Mouse (Mus musculus) spleen, postnatal 36 days (tissue): ENCODE data around the gene Ehf.
A peak's percentile ranks its signal among the peaks of the same experiment; 100 is the strongest.

ENCODE experiments used
- DNase-seq, 2 experiments: peaks; one replicate each; pipeline ENCODE4 v3.0.0; 2022; ENCODE audit warnings: low spot score in 2 of 2, mixed read lengths in 1 of 2

Ehf gene

DNA sequence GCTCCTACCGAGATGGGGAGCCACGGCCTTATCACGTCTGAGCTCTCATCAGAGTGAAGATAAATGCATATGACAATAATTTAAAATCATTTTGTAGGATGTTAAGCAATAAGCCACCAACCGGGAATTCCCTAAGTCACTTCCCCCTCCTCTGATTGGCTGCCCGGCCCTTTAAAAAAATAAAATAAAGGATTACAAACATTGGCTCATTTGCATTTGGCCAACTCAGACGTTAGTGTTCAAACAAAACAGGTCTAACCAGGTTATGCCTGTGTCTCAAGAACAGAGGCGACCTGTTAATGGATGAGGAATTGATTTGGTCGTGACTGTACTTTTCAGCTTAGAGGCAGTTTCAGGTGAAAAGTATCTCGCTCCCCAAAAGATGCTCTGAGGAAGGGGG is at the start of gene Ehf:
Gene Ehf (minus strand): TSS at position 147 of the 400 bp plus-strand sequence.
- DNase-seq = no peak

DNA sequence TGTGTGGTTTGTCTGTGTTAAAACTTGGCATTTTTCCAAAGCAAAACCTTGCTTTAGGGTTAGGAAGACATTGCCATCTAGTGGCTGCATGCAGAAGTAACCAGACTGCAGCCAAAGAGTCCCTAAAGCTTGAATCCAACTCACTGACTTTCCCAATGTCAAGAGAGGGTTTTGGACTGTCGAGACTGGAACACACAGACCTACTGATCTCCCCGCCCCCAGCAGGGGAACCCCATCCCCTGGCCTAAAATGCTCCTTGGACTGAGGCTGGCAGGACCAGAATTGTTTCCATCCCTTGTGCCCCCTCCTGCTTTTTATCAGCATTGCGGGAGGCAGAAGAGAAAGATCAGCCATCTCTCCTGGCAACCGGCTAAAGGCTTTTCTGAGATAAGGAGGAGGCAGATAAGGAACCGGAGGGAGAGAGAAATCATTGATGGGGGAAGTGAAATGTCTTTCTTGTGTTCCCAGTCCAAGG is 44.4 kb upstream of the Ehf start:
- DNase-seq = peak in 1 of 2 experiments; percentile 23

DNA sequence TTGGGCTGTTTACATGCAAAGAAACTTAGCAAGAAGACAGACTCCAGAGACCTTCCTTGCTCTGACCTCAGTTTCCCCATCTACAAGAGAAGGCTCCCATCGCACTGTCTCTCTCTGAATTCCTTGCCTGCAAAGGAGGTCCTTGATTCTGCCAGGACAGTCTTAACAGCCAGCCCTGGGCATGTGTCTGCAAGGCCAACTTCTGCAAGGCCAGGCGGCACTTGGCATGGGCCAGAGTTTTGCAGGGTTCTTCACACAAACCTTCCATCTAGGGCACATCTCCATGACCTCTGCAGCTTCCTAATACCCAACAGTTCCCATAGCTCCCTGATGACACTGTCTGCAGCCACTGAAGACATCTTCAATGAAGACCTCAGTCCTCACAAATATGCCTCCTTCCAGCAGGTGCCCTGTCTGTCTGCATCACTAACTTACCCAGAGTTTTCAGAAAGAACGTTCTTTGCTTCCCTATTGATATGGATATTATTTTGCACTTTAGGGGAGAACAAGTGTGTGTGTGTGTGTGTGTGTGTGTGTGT is 43.7 kb upstream of the Ehf start:
- DNase-seq = no peak

DNA sequence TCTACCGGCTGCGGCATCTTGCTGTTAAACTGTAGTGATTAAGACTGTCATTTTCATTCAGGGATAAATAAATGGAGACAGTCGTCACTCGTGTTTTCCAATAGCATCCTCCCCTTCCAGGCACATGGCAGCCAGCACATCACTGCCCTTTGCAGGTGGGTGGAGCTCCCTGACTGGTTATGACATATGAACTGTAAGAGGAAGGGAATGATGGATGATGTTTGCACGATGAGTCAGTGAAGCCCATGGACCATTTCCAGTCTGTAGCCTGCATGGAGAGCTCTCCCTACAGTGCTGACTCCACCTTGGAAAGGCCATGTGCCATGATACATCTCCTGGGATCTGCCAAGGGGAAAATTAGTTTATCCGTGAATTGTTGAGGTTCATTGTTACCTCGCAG is 40.5 kb upstream of the Ehf start:
- DNase-seq = no peak

DNA sequence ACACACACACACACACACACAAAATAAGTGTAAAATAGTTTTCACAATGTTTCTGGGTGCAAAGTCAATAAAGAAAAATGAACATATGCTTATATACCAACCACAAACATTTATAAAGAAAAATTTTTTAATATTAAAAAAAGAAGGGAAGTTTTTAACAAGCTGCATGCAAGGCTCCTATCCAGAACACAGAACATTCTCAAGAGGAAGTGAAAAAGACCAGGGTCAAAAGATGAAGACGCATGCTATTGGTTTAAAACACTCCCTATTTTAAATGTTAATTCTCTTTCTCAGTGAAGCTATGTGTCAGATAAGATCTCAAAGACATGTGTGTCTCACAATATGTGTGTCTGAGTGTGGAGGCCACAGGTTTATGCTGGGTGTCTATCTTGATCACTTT is 39.0 kb upstream of the Ehf start:
- no peak for DNase-seq

DNA sequence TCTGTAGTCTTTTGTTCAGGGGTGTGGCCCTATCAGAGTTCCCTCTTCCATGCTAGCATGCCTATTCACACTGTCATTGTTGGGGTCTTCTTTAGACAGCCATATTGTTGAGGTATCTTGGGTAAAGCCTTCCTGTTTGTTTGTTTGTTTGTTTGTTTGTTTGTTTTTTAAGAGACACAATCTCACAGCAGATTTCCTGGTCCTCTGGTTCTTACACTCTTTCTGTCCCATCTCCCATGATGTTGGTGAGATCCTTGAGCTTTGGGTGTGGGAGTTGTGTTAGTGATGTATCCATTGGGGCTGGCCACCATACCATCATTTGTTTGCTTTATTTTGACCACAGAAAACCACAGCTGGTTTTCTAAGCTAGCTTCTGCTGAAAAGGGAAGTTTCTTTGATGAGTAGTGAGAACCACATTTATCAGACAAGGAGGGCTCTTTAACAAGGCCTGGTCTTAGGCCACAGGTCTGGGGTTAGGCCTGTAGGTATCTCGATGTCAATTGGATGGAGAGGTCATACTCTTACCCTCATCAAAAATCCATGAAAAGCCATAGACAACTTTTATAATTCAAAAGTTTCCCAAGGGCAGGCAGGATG is 38.4 kb upstream of the Ehf start:
- DNase-seq = no peak

DNA sequence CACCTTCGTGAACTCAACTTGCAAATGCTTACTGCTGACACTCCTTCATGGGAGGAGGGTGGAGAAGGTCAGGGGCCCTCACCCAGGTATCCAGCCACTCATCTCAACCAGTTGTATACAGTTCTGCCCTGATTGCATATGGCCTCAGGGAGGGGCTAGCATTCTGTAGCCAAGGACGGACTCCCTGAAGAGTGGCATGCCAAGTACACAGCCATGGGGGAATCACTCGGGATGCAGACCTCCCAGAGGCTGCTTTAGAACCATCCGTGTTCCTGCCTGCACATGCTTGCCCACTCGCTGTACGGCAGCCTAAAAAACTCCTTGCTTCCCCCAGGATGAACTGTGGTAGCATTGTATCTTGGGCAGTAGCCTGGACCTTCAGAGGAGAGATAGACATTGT is 35.6 kb upstream of the Ehf start:
- no peak for DNase-seq

DNA sequence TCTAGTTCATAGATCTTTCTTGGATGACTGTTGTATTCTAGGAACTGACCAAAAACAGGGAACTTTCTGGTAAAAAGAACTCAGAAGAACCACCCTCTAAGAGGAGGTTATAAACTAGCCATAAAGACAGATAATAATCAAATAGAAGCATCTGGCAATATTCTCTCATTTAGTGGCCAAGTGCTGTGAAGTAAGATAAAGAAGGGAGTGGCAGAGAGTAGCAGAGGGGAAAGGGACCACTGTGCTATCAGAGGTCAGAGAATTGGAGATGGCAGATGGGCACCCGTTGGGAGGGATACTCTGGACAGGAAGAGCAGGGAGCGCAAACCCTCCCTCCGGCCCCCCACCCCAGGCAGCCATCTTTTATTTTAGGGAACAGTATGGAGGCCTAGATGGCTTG is 34.3 kb upstream of the Ehf start:
- DNase-seq = no peak

DNA sequence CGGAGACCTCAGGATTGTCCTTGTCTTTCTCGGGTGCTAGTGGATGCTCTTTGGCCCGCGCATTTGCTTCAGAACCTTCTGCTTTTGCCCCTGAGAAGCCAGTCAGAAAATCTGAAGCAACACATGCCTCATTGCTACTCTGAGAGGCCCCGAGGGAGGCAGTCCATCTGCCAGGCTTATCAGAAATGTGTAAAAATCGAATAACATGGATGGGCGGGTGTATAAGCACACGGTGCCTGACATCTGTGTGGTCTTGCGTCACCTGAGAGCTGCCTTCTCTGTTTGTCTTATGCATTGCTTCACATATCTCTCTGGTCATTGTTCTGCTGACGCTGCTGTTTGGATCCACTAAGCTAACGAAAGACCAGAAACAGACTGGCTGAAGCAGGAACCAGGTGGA is 33.5 kb upstream of the Ehf start:
- no peak for DNase-seq

DNA sequence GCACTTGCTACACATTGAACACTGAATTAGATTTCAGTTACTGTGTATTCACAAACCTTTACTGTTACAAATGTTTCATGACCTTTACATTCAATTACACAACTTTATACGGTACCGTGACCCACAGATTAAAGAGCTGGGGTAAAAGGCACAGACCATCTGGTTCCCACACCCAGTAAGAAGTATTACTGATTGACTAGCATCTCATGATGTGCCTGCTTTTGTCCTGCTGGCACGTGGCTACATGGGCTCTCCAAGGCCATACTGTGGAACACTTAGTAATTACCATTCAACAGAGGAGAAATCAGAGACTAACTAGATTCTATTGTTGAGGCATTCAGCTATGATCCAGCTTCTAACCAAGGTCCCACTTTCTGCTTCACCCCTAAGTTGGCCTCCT is 32.9 kb upstream of the Ehf start:
- no peak for DNase-seq

DNA sequence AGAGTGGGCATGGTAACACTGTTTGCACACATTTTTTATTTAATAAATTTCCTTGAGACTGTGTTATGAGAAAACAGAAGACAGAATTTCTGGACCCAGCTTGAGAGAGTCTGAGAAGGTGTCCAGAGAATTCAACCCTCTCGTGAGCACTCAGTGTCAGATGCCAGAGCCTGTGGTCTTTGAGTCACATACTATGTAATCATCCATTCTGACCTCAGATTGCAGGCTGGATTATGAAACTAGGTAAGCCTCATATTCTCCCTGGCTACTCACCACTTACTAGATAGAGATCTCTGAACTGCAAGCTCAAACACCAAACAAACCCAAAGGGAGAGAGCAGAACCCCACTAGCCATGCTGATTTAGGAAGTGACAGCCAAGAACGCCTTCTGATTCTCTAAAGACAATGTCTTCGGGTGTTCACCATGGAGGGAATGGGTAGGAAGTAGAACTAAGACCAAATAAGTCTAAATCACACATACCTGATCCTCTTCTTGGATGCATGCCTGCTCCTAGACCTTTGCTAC is 28.7 kb upstream of the Ehf start:
- no peak for DNase-seq

DNA sequence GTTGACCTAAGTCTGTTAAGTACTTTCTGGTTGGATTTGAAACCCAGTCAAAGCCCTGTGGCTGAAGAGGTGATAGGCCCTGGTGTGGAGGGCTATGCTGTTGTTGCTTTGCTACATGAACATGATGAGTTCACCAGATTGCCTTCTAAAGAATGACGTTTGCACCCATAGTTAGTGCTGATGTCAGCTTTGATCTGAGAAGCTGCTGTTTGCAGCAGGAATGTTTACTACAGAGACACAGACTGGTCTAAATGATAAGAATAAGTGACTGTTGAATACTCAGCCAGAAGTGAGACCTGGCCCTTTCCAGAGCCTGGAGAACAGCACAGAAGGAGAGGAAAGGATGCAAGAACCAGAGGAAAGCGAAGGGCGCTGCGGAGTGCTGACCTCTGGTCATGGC is 25.7 kb upstream of the Ehf start:
- no peak for DNase-seq

DNA sequence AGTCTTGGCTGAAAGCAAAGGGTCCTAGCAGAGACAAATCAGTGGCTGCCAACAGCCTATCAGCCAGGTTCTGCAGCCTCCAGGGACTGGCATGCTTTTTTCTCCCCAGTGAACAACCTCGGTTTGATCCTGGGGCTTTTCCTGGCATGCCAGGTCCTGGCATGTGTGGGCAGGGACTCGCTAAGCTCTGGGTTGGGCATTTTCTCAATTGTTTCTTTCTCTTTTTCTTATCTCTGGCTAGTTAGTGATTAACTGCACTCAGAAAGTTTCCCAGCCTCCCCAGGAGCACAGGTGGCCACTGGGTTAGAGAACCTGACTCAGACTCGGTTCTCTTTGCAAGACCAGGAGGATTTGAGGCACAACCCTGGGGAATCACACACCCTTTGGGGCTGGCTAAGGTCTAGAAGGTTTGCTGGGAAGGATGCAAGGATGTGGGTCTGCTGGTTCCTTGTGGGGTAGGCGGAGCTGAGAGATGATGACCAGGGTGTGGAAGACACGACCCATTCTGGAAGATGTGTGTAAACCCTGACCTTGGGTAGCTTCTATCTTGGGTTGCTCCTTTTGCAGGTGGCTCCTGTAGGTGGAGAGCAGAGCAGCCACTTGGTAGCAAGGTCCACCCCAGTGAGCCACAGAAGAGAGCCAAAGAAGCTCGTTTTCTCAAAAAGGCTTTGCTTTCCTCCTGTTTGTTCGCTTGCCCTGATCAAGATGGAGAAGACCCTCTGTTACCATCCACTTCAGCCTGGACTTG is 22.4 kb upstream of the Ehf start:
- no peak for DNase-seq

DNA sequence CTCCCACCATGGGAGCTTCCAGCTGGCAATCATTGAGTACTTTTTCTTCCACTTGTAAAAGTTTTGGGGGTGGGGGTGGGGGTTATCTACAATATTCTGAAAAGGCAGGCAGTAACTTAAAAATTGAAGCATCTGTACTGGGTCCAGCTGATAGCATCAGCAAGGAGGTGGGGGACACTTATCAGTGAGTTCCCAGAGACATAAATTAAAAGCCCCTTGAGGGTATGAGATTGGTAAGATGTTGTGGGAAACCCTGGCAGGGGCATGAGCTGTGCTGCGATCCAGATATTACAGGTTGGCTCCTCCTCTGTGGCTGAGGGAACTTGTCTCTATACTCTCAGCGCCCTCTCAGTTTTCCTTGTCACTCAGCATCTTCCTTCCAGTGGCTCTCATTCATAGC is 21.2 kb upstream of the Ehf start:
- DNase-seq = no peak

DNA sequence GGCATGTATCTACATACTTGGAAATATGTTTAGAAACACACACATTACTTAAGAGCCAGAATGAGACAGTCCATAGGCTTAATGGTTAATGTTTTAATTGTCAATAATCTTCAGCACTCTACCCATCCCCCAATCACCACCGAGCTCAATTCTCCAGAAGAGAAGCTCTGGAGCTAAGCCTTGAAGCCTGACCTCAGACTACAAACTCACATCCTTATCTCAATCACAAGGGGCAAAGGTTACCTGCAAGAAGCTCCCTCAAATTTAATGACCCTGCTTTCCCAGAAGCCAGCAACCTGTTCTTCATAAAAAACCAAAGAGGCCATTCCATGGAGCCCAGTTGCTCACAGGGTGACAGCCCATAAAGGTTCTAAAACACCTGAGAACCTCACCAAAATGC is 19.1 kb upstream of the Ehf start:
- no peak for DNase-seq

DNA sequence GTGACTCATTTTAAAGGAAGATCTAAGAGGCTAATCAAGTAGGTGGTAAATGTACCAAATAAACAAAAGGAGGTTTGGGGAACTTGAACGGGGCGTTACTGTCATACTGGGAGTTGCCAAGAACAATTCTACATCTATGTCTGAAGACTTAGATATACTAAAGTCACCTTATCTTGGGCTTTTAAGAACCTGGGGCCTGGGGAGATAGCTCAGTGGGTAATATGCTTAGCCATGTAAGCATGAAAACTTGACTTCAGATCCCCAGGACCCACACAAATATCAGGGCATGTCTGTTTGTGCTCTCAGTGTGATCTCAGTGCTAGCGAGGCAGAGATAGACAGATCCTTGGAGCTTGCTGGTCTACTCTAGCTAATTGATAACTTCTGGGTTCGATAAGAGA is 18.6 kb upstream of the Ehf start:
- no peak for DNase-seq

DNA sequence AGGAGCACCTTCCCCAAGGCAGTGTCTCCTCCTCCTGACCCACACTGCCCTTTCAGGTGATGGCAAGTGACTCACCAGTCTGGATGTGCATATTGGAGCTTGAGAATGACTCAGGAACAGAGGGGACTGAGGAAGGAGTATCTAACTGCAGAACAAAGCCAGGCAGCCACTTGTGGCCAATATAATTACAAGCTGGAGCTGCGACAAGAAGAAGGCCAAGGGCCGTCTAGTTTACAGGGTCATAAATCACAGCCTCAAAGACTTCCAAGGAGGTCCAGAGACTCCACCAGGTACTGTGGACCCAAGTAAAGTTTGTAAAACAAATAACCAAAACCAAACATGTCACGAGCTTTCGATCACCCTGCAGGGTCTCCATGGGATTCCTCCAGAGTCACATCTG is 10.9 kb upstream of the Ehf start:
- DNase-seq = no peak

DNA sequence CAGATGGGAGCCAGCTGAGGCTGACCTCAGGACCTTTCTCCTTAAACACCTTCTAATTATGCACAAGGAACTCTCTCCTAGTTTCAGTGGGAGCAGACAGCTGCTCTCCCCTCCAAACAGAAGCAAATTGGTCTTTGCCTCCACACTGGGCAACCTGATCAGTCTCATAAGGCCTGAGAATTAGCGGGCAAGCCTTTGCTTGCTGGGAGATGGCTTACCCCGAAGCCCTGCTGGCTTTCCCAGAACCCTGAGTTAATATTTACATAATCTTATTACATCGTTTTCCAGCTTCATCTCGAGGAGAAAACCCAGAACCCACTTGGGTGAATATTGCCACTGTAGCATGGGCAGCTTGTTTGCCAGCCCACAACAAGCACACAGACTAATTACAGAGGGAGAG is 9.6 kb upstream of the Ehf start:
- DNase-seq = no peak

DNA sequence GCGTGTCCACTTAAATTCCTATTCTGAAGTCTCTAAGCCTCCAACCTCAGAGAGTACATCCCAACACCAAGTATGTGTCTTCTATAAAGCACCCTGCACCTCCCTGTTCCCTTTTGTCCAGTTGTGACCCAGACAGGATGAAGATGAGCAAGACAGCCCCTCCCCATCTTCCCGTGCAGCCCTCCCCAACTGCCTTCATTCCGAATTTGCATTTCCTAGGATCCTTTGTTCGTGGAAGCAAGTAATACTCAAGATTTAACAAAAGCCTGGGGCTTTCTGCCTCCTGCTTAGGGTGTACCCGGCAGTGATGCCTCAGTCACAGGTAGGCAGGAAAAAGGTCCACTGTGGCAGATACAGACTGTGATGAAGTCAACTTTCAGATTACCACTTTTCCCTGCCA is 7.6 kb upstream of the Ehf start:
- no peak for DNase-seq

DNA sequence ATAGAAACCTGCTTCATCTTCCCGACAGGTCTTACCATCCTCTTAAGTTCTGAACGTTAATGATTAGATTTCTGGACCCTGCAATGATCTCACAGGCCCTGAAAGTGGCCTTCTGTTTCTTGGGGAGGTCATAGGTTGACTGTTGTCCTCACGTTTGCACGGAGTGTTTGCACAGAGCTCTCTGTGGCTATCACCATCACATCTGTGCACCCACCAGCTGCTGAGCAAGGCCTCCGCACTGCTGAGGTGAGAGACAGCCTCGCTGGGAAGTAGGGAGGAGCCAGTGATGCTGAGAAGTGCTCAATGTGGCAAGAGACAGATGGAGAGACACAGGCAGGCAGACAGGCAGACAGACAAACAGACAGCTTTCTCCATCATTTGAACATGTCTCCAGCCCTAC is 3.6 kb upstream of the Ehf start:
- DNase-seq = no peak

DNA sequence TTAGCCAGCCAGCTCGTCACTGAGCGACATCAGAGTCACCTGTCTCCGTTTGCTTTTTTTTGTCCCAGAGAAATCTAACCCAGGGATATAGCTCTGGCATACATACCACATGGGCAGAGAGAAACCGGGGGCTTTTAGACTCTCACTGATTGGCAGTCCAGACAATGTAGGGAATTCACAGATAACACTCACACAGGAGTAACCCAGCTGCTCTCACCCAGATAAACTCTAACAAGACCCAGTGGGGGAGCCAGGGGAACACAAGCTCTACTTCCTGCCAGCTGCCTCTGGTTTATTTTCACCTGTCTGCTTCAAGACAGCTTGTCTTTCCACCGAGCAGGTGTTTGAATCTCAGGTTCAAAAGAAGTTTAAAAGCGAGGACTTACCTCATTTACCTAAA is 409 bp downstream of the Ehf start:
- DNase-seq = no peak

DNA sequence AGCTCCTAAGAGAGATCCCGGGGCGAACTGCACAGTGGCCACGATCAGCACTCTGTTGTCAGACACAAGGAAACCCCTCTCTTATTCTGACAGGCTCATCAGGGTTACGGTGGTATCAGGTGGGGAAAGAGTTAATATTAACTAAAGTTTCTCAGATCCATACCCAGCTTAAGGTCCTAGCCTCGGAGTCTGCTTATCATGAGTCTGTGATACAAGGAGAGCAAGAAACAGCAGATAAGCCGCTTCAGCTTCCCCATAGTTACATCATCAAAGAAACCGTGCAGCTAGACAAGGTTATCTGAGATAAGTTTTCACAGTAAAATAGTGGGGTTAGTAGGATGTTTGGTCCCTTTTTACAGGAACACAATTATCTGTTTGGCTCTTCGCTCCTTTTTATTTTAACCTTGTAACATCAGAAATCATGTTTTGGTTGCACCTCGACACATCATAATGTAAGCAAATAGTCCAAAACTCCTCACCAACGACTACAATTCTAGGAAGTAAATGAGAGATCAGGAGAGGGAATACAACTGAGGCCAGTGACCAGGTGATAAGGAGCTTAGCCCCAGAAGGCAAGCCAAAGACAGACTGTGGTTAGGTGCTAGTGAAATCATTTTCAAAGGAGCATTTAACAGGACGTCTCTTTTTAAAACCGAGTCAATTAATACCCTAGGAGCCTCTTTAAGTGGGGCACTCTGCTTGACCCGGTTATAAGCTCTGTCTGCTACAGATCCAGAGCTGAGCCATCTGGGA is 4.2 kb downstream of the Ehf start:
- no peak for DNase-seq

DNA sequence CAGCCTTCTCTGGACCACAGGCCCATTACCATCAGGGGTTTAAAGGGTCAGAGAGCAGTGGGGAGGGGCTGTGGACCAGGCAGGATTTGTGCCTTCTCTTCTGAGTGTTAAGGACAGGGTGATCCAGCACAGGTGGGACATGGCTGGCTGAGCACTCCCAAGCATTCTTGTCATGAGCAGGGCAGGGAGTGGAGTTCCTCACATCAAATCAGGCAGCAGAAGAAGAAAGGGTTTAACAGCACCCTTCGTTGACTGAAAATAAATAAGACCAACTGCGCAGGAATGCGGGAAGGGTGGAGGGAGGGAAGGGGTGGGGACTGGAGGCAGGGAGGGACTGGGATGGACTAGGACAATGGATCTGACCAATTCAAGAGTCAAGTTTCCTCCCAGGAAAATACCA is 8.6 kb downstream of the Ehf start:
- no peak for DNase-seq
